Mouse (Mus musculus) kidney, postnatal 0 days (tissue): ENCODE measurements around the gene Spon2. TPM values are rescaled to one million over a fixed set of nuclear protein-coding genes. Genes with fewer than 3 reads are reported as not detected.

Source experiments
- ATAC-seq: fragments of 200-750 bp; cut with Nextera tagmentation; replicated peaks from 2 replicates; pipeline ENCODE4 v1.8.0; 2017; ENCODE audit warnings: low read depth, moderate number of reproducible peaks, moderate TSS enrichment, moderate library complexity; ENCODE audit not compliant: low FRiP score
- DNase-seq: peaks from one replicate; pipeline ENCODE4 v3.0.0-alpha.2; 2016; ENCODE audit warnings: low spot score
- H3K27ac ChIP-seq: fragments of 300-500 bp; sonication (generic); 2 replicates; pipeline ENCODE4 v1.5.1; 2014; ENCODE audit warnings: mild to moderate bottlenecking
- H3K27me3 ChIP-seq: fragments of 300-500 bp; sonication (generic); 2 replicates; pipeline ENCODE4 v1.6.1; 2014; ENCODE audit warnings: low read length, mixed read lengths; ENCODE audit not compliant: insufficient read depth
- H3K36me3 ChIP-seq: fragments of 300-500 bp; sonication (generic); 2 replicates; pipeline ENCODE4 v1.6.1; 2014; ENCODE audit warnings: low read length, mixed read lengths; ENCODE audit not compliant: insufficient read depth
- H3K4me1 ChIP-seq: fragments of 300-500 bp; sonication (generic); replicated peaks from 2 replicates; pipeline ENCODE4 v1.6.1; 2014; ENCODE audit warnings: antibody characterized with exemption, low read length, mixed read lengths; ENCODE audit not compliant: insufficient read depth
- H3K4me2 ChIP-seq: fragments of 300-500 bp; sonication (generic); 2 replicates; pipeline ENCODE4 v1.6.1; 2014; ENCODE audit warnings: mild to moderate bottlenecking, low read length, moderate library complexity, mixed read lengths
- H3K4me3 ChIP-seq: fragments of 300-500 bp; sonication (generic); replicated peaks from 2 replicates; pipeline ENCODE4 v1.5.1; 2014; ENCODE audit warnings: low read depth, low read length
- H3K9ac ChIP-seq: fragments of 300-500 bp; sonication (generic); 2 replicates; pipeline ENCODE4 v1.6.1; 2014; ENCODE audit warnings: low read depth, low read length
- H3K9me3 ChIP-seq: fragments of 300-500 bp; sonication (generic); replicated peaks from 2 replicates; pipeline ENCODE4 v1.6.1; 2016; ENCODE audit warnings: low read length, inconsistent platforms, mixed read lengths
- CTCF ChIP-seq: IDR thresholded peaks from 2 replicates; pipeline ENCODE4 v1.5.1; 2016; ENCODE audit warnings: antibody characterized with exemption, low read depth, mild to moderate bottlenecking, moderate library complexity
- WGBS: fragments of 180-500 bp; shearing (Covaris S2); extraction: QIAGEN DNeasy Blood & Tissue Kit; methylation state at CpG from one replicate; pipeline ENCODE4 v1.1.7; 2014; 5-methylcytosine and 5-hydroxymethylcytosine counted together
- polyA plus RNA-seq: library from polyadenylated mRNA; unstranded; fragments of >200 nt; fragmentation: Nextera tagmentation; extraction: Ambion mirVana; gene quantifications from 2 replicates; pipeline ENCODE4 v1.2.1, GENCODE M21; 2015

The Spon2 gene
- polyA plus RNA-seq, 1 experiment from 2014 or later = 6.7 TPM

DNA sequence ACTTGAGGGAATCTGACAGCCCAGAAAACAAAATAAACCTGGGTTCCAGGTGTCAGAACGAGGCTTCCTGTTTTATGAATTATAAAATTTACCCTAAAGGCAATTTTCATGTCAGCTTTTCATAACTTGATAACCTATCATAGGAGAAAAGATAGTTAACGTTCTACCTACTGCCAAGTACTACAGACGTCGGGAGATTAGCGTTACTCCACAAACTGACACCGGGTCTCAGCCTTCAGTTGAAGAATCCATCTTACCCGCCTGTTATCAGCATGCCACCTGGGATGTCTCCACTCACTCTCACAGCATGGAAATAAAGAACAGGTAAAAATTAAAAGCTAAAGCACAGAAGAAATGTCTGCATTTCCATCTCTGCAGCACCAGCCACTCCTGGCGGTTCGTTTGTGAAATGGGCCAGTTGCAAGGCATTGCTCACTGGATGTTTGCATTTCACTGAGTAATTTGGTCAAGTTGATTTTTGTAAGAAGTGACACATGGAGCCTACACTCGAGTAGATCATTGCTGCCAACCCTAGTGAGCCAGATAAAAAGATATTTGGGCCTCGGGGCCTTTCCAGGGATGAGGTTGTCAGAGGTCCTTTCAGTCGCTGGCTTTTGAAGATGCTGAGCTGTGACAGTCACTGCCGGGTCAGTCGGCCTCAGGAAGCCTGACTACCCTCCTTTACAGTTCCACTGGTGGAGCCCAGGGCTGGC, 9.6 kb downstream of the Spon2 start:
- no peak for TF ChIP-seq CTCF
- H3K4me2 ChIP-seq = no peak overlapping the region
- H3K4me1 ChIP-seq = no peaks in the 10 kb centered on the region
- DNase-seq (no peak), ATAC-seq (no peak)
- no peak overlapping the region for H3K4me3 ChIP-seq
- WGBS = 69% methylated on average over 14 of the region's 14 CpGs
- H3K9ac ChIP-seq = no peak overlapping the region
- no peak overlapping the region for H3K27ac ChIP-seq
- H3K36me3 ChIP-seq = no peaks in the 10 kb centered on the region
- no peaks in the 10 kb centered on the region for H3K9me3 ChIP-seq
- no peaks in the 10 kb centered on the region for H3K27me3 ChIP-seq

- H3K27ac ChIP-seq = no peak overlapping the region
- TF ChIP-seq CTCF = no peak
- H3K4me1 ChIP-seq = no peaks in the 10 kb centered on the region
- no peaks in the 10 kb centered on the region for H3K36me3 ChIP-seq
- no peaks in the 10 kb centered on the region for H3K27me3 ChIP-seq
- no peaks in the 10 kb centered on the region for H3K9me3 ChIP-seq
- DNase-seq (no peak), ATAC-seq (no peak)
- no peak overlapping the region for H3K9ac ChIP-seq
- H3K4me2 ChIP-seq = no peak overlapping the region
- H3K4me3 ChIP-seq = no peak overlapping the region
- WGBS = 51% methylated on average over 9 of the region's 9 CpGs
These were observed 11.1 kb downstream of the Spon2 start for GRCm38 (mm10) chr5:33207136-33207535.

DNA sequence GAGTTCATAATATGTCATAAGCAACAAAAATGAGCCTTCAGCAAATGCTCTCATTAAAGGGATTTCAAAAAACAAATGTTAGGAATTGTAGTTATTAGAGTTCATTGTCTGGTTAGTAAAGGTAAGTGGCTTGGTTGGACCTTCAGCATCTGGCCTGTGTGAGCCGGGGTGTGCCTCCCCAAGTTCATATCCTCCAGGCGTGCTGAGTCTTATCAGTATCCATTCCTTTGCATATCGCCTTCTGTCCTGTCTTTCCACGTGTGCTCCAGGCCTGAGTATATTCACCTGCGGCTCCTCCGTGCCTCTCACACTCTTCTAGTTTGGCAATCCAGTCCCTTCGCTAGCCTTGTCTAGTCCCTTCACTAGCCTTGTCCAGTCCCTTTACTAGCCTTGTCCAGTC, 11.9 kb downstream of the Spon2 start:
- ATAC-seq (no peak), DNase-seq (no peak)
- 85% methylated on average over 7 of the region's 7 CpGs for WGBS
- Histone ChIP-seq H3K27me3 (no peaks in the 10 kb centered on the region), H3K9ac (no peak overlapping the region), H3K4me2 (no peak overlapping the region), H3K9me3 (no peaks in the 10 kb centered on the region), H3K27ac (no peak overlapping the region), H3K36me3 (no peaks in the 10 kb centered on the region), H3K4me3 (no peak overlapping the region), H3K4me1 (no peaks in the 10 kb centered on the region)
- no peak for TF ChIP-seq CTCF

GRCm38 (mm10) chr5:33204284-33204683, 14.0 kb downstream of the Spon2 start:
- 32% methylated on average over 7 of the region's 7 CpGs for WGBS
- Histone ChIP-seq H3K4me2 (peak overlapping the region; percentile 40; the same call in 1 of the 2 replicates), H3K9ac (no peak overlapping the region), H3K36me3 (no peaks in the 10 kb centered on the region), H3K4me3 (no peak overlapping the region), H3K9me3 (no peaks in the 10 kb centered on the region), H3K27ac (no peak overlapping the region), H3K27me3 (no peaks in the 10 kb centered on the region), H3K4me1 (no peaks in the 10 kb centered on the region)
- ATAC-seq = no peak
- TF ChIP-seq CTCF = no peak
- DNase-seq = peak; percentile 53

GRCm38 (mm10) chr5:33203691-33204242, 14.5 kb downstream of the Spon2 start:
- peak overlapping the region; percentile 40 for H3K4me2 ChIP-seq
- DNase-seq (peak; percentile 96), ATAC-seq (peak; percentile 65; the same call in 1 of the 2 replicates)
- no peak overlapping the region for H3K4me3 ChIP-seq
- WGBS = 6% methylated on average over 9 of the region's 9 CpGs
- no peaks in the 10 kb centered on the region for H3K36me3 ChIP-seq
- no peak overlapping the region for H3K27ac ChIP-seq
- H3K27me3 ChIP-seq = no peaks in the 10 kb centered on the region
- TF ChIP-seq CTCF = peak; percentile 100
- H3K9me3 ChIP-seq = no peaks in the 10 kb centered on the region
- no peak overlapping the region for H3K9ac ChIP-seq
- no peaks in the 10 kb centered on the region for H3K4me1 ChIP-seq

DNA sequence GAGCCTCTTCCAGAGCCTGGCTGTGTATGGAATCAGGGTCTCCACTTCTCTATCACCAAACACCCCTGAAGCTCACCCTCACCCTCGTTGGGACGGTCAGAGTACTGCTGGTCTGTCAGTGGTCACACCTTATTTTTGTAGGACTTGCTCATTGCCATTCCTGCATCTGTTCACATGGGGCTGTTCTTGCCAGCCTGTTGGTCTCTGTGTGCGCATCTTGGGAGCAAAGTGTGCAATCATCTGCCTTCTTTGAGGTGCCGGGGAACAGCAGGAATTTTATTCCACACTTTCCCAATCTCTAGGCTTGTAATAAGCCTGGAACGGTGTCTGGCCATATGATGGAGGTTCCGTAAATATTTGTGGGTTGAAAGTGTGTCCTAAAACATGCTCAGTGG, 15.1 kb downstream of the Spon2 start:
- H3K27ac ChIP-seq = no peak overlapping the region
- TF ChIP-seq CTCF = no peak
- no peak overlapping the region for H3K4me2 ChIP-seq
- no peak overlapping the region for H3K9ac ChIP-seq
- DNase-seq (no peak), ATAC-seq (no peak)
- 78% methylated on average over 6 of the region's 6 CpGs for WGBS
- H3K9me3 ChIP-seq = no peaks in the 10 kb centered on the region
- no peak overlapping the region for H3K4me3 ChIP-seq
- no peaks in the 10 kb centered on the region for H3K4me1 ChIP-seq
- H3K36me3 ChIP-seq = no peaks in the 10 kb centered on the region
- H3K27me3 ChIP-seq = no peaks in the 10 kb centered on the region
